Mouse (Mus musculus): ENCODE data around the gene Rpl29. TPM values are rescaled to one million over a fixed set of nuclear protein-coding genes. Genes with fewer than 3 reads are reported as not detected.

The Rpl29 gene
- polyA plus RNA-seq, 1 experiment from 2014 or later: 931 TPM

DNA sequence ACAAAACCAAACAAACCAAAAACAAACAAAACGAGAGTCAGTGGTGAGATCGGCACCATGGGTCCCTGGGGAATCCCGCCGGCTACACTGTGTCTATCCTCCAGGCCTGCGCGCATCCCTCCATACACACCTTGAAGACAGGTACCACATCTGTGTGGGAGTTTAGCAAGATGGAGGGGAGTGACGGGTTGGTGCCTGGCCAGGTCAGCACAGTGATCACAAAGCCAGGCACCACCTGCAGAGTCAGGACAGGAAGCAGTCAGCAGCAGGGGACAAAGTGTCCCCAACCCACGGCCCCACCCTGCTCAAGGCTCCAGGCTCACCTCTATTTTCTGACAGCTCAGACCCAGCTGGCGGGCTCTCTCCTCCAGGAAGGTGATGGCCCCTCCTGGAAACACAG is 7.3 kb downstream of the Rpl29 start:
- Histone ChIP-seq H3K4me3 (ENCODE audit: low read length) (no peak overlapping the region), H3K4me1 (ENCODE audit: control insufficient read depth, insufficient read depth, low read length) (peaks cover 40% of the 10 kb centered on the region), H3K9ac (ENCODE audit: low read depth, low read length) (peak overlapping the region; percentile 35), H3K4me2 (ENCODE audit: low read depth, low read length) (no peak overlapping the region), H3K36me3 (ENCODE audit: control insufficient read depth, insufficient read depth, low read length) (0 out of 2 replicates have a peak, but pooled peaks cover 8% of the 10 kb centered on the region), H3K9me3 (ENCODE audit: control insufficient read depth, low read length) (no peaks in the 10 kb centered on the region), H3K27me3 (replicated peaks; ENCODE audit: control insufficient read depth, insufficient read depth, low read length) (no peaks in the 10 kb centered on the region), H3K27ac (ENCODE audit: low read length) (no peak overlapping the region)
- ATAC-seq: no peak
- WGBS: 75% methylated on average over 9 of the region's 9 CpGs

DNA sequence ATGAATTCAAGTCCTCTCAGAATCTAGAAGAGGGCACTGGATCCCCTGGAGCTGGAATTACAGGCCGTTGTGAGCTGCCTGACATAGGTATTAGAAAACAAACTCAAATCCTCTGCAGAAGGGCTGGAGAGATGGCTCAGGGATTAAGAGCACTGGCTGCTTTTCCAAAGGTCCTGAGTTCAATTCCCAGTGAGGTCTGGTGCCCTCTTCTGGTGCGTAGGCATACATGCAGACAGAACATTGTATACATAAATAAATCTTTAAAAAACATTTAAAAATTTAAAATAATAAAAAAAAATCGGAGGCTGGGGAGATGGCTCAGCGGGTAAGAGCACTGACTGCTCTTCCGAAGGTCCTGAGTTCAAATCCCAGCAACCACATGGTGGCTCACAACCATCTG is 13.4 kb downstream of the Rpl29 start:
- no peak for ATAC-seq
- peaks cover 25% of the 10 kb centered on the region for H3K4me1 ChIP-seq (ENCODE audit: control insufficient read depth, insufficient read depth, low read length)
- 77% methylated on average over 5 of the region's 5 CpGs for WGBS
- H3K4me2 ChIP-seq (ENCODE audit: low read depth, low read length): no peak overlapping the region
- H3K9me3 ChIP-seq (ENCODE audit: control insufficient read depth, low read length): no peaks in the 10 kb centered on the region
- no peak overlapping the region for H3K9ac ChIP-seq (ENCODE audit: low read depth, low read length)
- no peaks in the 10 kb centered on the region for H3K27me3 ChIP-seq (replicated peaks; ENCODE audit: control insufficient read depth, insufficient read depth, low read length)
- no peak overlapping the region for H3K27ac ChIP-seq (ENCODE audit: low read length)
- H3K4me3 ChIP-seq (ENCODE audit: low read length): no peak overlapping the region
- H3K36me3 ChIP-seq (ENCODE audit: control insufficient read depth, insufficient read depth, low read length): no peaks in the 10 kb centered on the region

DNA sequence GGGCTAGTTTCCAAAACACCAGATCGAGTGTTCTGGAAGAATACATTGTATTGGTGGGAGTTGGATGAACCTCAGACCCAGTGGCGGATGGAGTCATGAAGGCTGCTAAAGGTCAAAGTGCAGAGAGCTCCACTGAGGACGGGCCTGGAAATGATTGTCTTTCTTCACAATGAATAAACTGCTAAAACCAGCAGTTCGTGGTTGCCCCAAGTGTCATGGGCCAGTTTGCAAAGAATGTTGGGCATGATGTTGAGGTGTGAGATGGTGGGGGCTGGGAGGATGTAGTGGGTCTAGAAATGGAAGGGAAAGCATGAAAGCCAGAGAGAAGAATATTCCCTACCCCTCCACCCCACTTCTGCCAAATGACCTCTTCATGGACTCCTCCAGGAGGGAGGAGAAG is 15.6 kb downstream of the Rpl29 start:
- Histone ChIP-seq H3K27me3 (replicated peaks; ENCODE audit: control insufficient read depth, insufficient read depth, low read length) (no peaks in the 10 kb centered on the region), H3K4me1 (ENCODE audit: control insufficient read depth, insufficient read depth, low read length) (peaks cover 34% of the 10 kb centered on the region), H3K27ac (ENCODE audit: low read length) (no peak overlapping the region), H3K9me3 (ENCODE audit: control insufficient read depth, low read length) (no peaks in the 10 kb centered on the region), H3K36me3 (ENCODE audit: control insufficient read depth, insufficient read depth, low read length) (no peaks in the 10 kb centered on the region), H3K9ac (ENCODE audit: low read depth, low read length) (no peak overlapping the region), H3K4me3 (ENCODE audit: low read length) (no peak overlapping the region), H3K4me2 (ENCODE audit: low read depth, low read length) (no peak overlapping the region)
- 60% methylated on average over 4 of the region's 4 CpGs for WGBS
- ATAC-seq: no peak

DNA sequence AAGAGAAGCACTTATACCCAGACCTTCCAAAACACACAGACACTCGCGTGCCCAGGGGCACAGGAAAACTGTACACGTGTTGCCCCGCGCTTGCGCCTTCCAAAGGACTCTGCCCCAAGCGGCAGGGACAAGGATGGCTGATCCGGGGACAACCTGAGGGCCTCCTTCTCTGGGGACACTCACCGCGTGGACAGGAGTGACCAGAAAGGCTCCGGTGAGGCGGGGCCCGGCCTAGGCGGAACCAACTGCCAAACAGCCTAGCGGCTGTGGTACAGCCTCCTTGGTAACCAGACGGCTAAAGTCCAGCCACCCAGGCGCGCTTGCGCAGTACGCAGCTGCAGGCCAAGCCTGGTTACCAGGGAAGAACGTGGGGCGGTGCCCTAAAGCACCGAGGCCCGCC is 18.1 kb downstream of the Rpl29 start, which contains the start of the genes Abhd14b and Abhd14a:
Abhd14b (plus strand) TSS at position 112 of the 400 bp plus-strand sequence.
Abhd14a (minus strand) TSS at position 331 of the 400 bp plus-strand sequence.
- Histone ChIP-seq H3K36me3 (ENCODE audit: control insufficient read depth, insufficient read depth, low read length) (no peaks in the 10 kb centered on the region), H3K9me3 (ENCODE audit: control insufficient read depth, low read length) (no peaks in the 10 kb centered on the region), H3K9ac (ENCODE audit: low read depth, low read length) (peak within 1 kb of the TSS; percentile 81), H3K4me2 (ENCODE audit: low read depth, low read length) (peak within 1 kb of the TSS; percentile 73), H3K4me1 (ENCODE audit: control insufficient read depth, insufficient read depth, low read length) (peaks cover 49% of the 10 kb centered on the region), H3K27me3 (replicated peaks; ENCODE audit: control insufficient read depth, insufficient read depth, low read length) (no peaks in the 10 kb centered on the region), H3K4me3 (ENCODE audit: low read length) (peak within 1 kb of the TSS; percentile 63), H3K27ac (ENCODE audit: low read length) (peak within 1 kb of the TSS; percentile 77)
- WGBS: 0% methylated on average over 24 of the region's 24 CpGs
- peak; percentile 86 for ATAC-seq

DNA sequence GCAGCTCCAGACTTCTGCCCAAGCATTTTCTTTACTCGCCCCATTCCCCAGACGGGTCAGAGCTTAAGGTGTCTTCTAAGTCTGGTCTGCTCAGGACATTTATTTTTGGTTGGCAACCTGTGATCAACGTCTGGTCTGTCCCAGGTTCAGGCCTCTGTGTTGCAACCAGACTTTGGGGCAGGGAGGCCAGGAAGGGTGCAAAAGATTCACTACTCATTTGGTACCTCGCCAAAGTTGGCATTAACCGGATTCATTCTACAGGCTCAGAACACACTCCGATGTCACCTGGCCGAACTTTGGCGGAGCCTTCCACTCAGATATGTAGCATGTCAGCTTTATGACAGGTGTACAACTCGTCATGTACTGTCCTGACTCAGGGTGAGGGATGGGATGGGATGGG is 18.7 kb downstream of the Rpl29 start:
- Histone ChIP-seq H3K27ac (ENCODE audit: low read length) (peak overlapping the region; percentile 77), H3K9me3 (ENCODE audit: control insufficient read depth, low read length) (no peaks in the 10 kb centered on the region), H3K9ac (ENCODE audit: low read depth, low read length) (peak overlapping the region; percentile 81), H3K4me1 (ENCODE audit: control insufficient read depth, insufficient read depth, low read length) (peaks cover 53% of the 10 kb centered on the region), H3K4me2 (ENCODE audit: low read depth, low read length) (peak overlapping the region; percentile 73), H3K4me3 (ENCODE audit: low read length) (peak overlapping the region; percentile 60), H3K27me3 (replicated peaks; ENCODE audit: control insufficient read depth, insufficient read depth, low read length) (no peaks in the 10 kb centered on the region), H3K36me3 (ENCODE audit: control insufficient read depth, insufficient read depth, low read length) (no peaks in the 10 kb centered on the region)
- peak; percentile 8 for ATAC-seq
- WGBS: 31% methylated on average over 9 of the region's 9 CpGs

DNA sequence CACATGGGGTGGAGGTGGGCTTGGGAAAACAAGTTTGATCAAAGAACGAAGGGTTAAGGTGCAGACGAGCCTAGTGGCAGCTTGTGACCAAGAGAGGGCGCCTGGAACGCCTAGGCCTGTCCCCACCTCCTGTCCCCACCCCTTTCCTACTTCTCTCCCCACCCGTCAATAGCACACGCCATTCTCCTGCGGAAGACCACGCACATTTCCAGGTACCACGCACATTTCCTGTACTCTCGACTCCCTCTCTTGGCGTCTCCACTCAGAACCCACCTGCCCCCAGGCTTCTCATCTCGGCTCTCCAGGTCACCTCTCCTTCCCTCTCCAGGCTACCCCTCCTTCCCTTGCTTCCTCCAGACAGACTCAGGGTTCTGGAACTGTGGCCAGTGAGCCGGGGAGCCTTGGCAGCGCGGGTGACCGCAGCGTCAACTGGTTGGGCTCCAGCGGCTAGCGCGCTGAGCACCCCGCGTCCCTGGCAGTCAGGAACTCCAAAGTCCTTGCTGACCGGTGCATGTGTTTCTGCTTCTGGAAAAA is 19.3 kb downstream of the Rpl29 start:
- H3K9me3 ChIP-seq (ENCODE audit: control insufficient read depth, low read length): no peaks in the 10 kb centered on the region
- WGBS: under 1% methylated on average over 23 of the region's 23 CpGs
- ATAC-seq: peak; percentile 60

DNA sequence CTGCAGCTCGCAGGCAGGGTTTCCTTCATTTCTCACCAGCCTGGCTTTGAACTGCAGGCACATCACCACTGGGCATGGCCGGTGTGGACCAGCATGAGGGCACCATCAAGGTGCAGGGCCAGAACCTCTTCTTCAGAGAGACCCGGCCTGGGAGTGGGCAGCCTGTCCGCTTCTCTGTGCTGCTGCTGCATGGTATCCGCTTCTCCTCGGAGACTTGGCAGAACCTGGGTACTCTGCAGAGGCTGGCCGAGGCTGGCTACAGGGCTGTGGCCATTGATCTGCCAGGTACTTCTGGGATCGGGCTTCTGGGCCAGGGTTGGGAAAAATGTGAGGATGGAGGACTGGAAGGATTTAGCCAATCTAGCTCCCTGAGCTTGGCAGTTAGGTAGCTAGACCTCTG is 20.7 kb downstream of the Rpl29 start:
- no peak overlapping the region; the same call in 1 of the 2 replicates for H3K4me2 ChIP-seq (ENCODE audit: low read depth, low read length)
- no peaks in the 10 kb centered on the region for H3K36me3 ChIP-seq (ENCODE audit: control insufficient read depth, insufficient read depth, low read length)
- WGBS: 87% methylated on average over 8 of the region's 8 CpGs
- H3K9me3 ChIP-seq (ENCODE audit: control insufficient read depth, low read length): no peaks in the 10 kb centered on the region
- peaks cover 65% of the 10 kb centered on the region for H3K4me1 ChIP-seq (ENCODE audit: control insufficient read depth, insufficient read depth, low read length)
- H3K27ac ChIP-seq (ENCODE audit: low read length): no peak overlapping the region
- no peaks in the 10 kb centered on the region for H3K27me3 ChIP-seq (replicated peaks; ENCODE audit: control insufficient read depth, insufficient read depth, low read length)
- H3K4me3 ChIP-seq (ENCODE audit: low read length): no peak overlapping the region
- ATAC-seq: no peak
- no peak overlapping the region for H3K9ac ChIP-seq (ENCODE audit: low read depth, low read length)

More for the DNA sequence above, 19.3 kb downstream of the Rpl29 start:
- Histone ChIP-seq H3K36me3 (ENCODE audit: control insufficient read depth, insufficient read depth, low read length) (no peaks in the 10 kb centered on the region), H3K4me2 (ENCODE audit: low read depth, low read length) (peak overlapping the region; percentile 73), H3K9ac (ENCODE audit: low read depth, low read length) (peak overlapping the region; percentile 81), H3K4me1 (ENCODE audit: control insufficient read depth, insufficient read depth, low read length) (peaks cover 57% of the 10 kb centered on the region), H3K27ac (ENCODE audit: low read length) (peak overlapping the region; percentile 77), H3K4me3 (ENCODE audit: low read length) (peak overlapping the region; percentile 63), H3K27me3 (replicated peaks; ENCODE audit: control insufficient read depth, insufficient read depth, low read length) (no peaks in the 10 kb centered on the region)

DNA sequence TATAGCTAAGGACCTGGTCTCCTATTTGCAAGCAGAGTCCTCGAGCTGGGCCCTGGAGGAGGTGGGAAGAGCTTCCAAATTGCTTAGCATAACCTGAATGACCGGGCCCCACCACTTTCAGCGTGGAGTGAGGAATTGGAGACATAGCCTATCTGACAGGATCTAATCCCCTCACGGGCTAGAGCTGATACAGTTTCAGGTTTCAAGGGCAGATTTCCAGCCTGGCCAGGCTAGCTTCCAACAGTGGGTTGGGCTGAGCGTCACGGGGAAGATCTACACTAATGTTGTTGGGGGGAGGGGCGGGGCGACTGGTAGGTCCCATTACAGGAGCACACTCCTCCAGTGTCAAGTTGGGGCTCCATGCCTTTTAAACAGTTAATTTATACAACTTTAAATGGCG is 21.4 kb downstream of the Rpl29 start:
- peak overlapping the region; percentile 33 for H3K4me2 ChIP-seq (ENCODE audit: low read depth, low read length)
- H3K4me1 ChIP-seq (ENCODE audit: control insufficient read depth, insufficient read depth, low read length): peaks cover 64% of the 10 kb centered on the region
- no peak overlapping the region for H3K9ac ChIP-seq (ENCODE audit: low read depth, low read length)
- no peaks in the 10 kb centered on the region for H3K36me3 ChIP-seq (ENCODE audit: control insufficient read depth, insufficient read depth, low read length)
- 14% methylated on average over 9 of the region's 9 CpGs for WGBS
- H3K4me3 ChIP-seq (ENCODE audit: low read length): 0 out of 2 replicates have a peak overlapping the region, but pooled peaks have one; percentile 8
- no peaks in the 10 kb centered on the region for H3K27me3 ChIP-seq (replicated peaks; ENCODE audit: control insufficient read depth, insufficient read depth, low read length)
- H3K27ac ChIP-seq (ENCODE audit: low read length): peak overlapping the region; percentile 34; the same call in 1 of the 2 replicates
- H3K9me3 ChIP-seq (ENCODE audit: control insufficient read depth, low read length): no peaks in the 10 kb centered on the region
- no peak for ATAC-seq

DNA sequence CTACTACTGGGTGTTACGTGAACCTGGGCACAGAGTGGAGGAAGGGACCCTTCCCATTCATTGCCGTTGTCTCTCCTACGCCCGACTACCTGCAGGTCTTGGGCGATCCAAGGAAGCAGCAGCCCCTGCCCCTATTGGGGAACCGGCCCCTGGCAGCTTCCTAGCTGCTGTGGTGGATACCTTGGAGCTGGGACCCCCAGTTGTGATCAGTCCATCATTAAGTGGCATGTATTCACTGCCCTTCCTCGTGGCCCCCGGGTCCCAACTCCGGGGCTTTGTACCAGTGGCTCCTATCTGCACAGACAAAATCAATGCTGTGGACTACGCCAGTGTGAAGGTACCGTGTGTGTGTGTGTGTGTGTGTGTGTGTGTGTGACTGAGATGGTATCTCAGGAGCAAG is 22.0 kb downstream of the Rpl29 start:
- H3K4me3 ChIP-seq (ENCODE audit: low read length): no peak overlapping the region
- H3K27ac ChIP-seq (ENCODE audit: low read length): no peak overlapping the region
- peaks cover 64% of the 10 kb centered on the region for H3K4me1 ChIP-seq (ENCODE audit: control insufficient read depth, insufficient read depth, low read length)
- H3K4me2 ChIP-seq (ENCODE audit: low read depth, low read length): no peak overlapping the region
- ATAC-seq: no peak
- no peak overlapping the region for H3K9ac ChIP-seq (ENCODE audit: low read depth, low read length)
- no peaks in the 10 kb centered on the region for H3K9me3 ChIP-seq (ENCODE audit: control insufficient read depth, low read length)
- no peaks in the 10 kb centered on the region for H3K36me3 ChIP-seq (ENCODE audit: control insufficient read depth, insufficient read depth, low read length)
- no peaks in the 10 kb centered on the region for H3K27me3 ChIP-seq (replicated peaks; ENCODE audit: control insufficient read depth, insufficient read depth, low read length)
- WGBS: 69% methylated on average over 11 of the region's 11 CpGs

DNA sequence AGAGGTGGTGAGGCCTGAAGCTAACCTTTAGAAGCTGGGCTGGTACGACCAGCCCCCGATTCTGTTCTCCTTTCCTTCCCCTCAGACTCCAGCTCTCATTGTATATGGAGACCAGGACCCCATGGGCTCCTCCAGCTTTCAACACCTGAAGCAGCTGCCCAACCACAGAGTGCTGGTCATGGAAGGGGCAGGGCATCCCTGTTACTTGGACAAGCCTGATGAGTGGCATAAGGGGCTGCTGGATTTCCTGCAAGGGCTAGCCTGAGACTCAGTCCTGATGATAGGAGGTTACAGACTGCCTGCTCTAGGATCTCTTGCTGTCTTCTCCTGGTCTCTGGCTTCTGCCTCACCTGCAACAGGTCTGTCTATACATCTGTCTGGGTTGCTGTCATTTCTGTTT is 22.6 kb downstream of the Rpl29 start:
- 55% methylated on average over 2 of the region's 2 CpGs for WGBS
- Histone ChIP-seq H3K9me3 (ENCODE audit: control insufficient read depth, low read length) (no peaks in the 10 kb centered on the region), H3K4me1 (ENCODE audit: control insufficient read depth, insufficient read depth, low read length) (peaks cover 65% of the 10 kb centered on the region), H3K36me3 (ENCODE audit: control insufficient read depth, insufficient read depth, low read length) (no peaks in the 10 kb centered on the region), H3K4me2 (ENCODE audit: low read depth, low read length) (no peak overlapping the region), H3K4me3 (ENCODE audit: low read length) (no peak overlapping the region), H3K27ac (ENCODE audit: low read length) (no peak overlapping the region), H3K9ac (ENCODE audit: low read depth, low read length) (no peak overlapping the region), H3K27me3 (replicated peaks; ENCODE audit: control insufficient read depth, insufficient read depth, low read length) (no peaks in the 10 kb centered on the region)
- ATAC-seq: no peak
